Mouse (Mus musculus): ENCODE data around the gene Tubb2b. TPM values are rescaled to one million over a fixed set of nuclear protein-coding genes. Genes with fewer than 3 reads are reported as not detected.

Gene Tubb2b
- polyA plus RNA-seq, 1 experiment from 2014 or later, result 24.8 TPM

DNA sequence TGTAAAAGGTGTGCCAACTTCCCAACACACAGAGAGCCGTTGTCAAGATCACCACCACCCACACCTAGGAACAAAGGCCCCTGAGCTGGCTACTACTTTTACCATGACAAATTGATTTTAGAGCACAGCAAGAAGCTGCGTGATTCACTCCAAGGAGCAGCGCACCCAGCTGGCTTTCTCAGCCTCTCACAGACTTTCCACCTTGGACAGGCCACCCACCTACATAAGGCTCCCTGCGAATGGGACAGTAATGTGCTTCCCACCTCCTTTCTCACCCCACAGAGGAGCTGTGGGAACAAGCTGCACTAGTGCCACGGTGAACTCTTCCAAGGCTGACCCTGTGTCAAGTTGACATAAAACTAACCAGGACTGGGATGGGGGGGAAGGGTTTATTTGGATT, 13.1 kb upstream of the Tubb2b start:
- Histone ChIP-seq H3K36me3 (ENCODE audit: insufficient read depth, low read length) (no peaks in the 10 kb centered on the region), H3K27ac (no peak overlapping the region), H3K4me1 (replicated peaks; ENCODE audit: insufficient read depth, low read length) (no peaks in the 10 kb centered on the region), H3K4me2 (ENCODE audit: low read length) (no peak overlapping the region), H3K4me3 (replicated peaks; ENCODE audit: low read depth, low read length) (no peak overlapping the region), H3K9me3 (replicated peaks; ENCODE audit: low read length) (no peaks in the 10 kb centered on the region), H3K27me3 (ENCODE audit: insufficient read depth, low read length) (no peaks in the 10 kb centered on the region), H3K9ac (ENCODE audit: low read depth, low read length) (no peak overlapping the region)
- no peak for DNase-seq (ENCODE audit: low spot score)
- WGBS, result 45% methylated on average over 5 of the region's 5 CpGs
- ATAC-seq (replicated peaks; ENCODE audit: low FRiP score, low read depth), result no peak
- no peak for TF ChIP-seq CTCF (IDR thresholded peaks at IDR 0.05; ENCODE audit: low read depth)

DNA sequence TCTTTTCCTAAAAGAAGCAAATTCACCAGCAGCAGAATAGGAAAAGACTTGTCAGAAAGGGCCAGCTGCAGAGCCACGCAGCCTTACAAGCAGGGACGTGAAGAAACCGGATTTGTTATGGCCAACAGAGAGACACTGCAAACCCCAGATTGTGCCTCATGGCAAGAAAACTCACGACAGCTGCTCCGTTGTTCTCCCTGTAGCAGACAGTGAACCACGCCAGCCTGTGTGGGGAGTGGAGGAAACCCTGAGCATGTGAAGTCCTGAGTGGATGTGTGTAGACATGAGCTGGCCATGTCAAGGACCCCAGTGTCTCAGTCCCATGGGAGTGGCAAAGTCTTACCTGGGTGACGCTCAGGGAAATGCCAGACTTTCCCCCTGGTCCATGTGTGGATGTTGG, 6.3 kb upstream of the Tubb2b start:
- Histone ChIP-seq H3K36me3 (ENCODE audit: insufficient read depth, low read length) (no peaks in the 10 kb centered on the region), H3K4me2 (ENCODE audit: low read length) (no peak overlapping the region), H3K9me3 (replicated peaks; ENCODE audit: low read length) (no peaks in the 10 kb centered on the region), H3K9ac (ENCODE audit: low read depth, low read length) (no peak overlapping the region), H3K27me3 (ENCODE audit: insufficient read depth, low read length) (no peaks in the 10 kb centered on the region; the same call in 1 of the 2 replicates), H3K4me3 (replicated peaks; ENCODE audit: low read depth, low read length) (no peak overlapping the region), H3K4me1 (replicated peaks; ENCODE audit: insufficient read depth, low read length) (0 out of 2 replicates have a peak, but pooled peaks cover 9% of the 10 kb centered on the region), H3K27ac (no peak overlapping the region)
- no peak for TF ChIP-seq CTCF (IDR thresholded peaks at IDR 0.05; ENCODE audit: low read depth)
- no peak for DNase-seq (ENCODE audit: low spot score)
- ATAC-seq (replicated peaks; ENCODE audit: low FRiP score, low read depth), result no peak
- 74% methylated on average over 7 of the region's 7 CpGs for WGBS

GRCm38 (mm10) chr13:34134276-34134675, 4.0 kb upstream of the Tubb2b start:
- WGBS, result 82% methylated on average over 7 of the region's 7 CpGs
- Histone ChIP-seq H3K27ac (no peak overlapping the region), H3K9ac (ENCODE audit: low read depth, low read length) (no peak overlapping the region), H3K9me3 (replicated peaks; ENCODE audit: low read length) (no peaks in the 10 kb centered on the region), H3K4me3 (replicated peaks; ENCODE audit: low read depth, low read length) (no peak overlapping the region), H3K4me2 (ENCODE audit: low read length) (no peak overlapping the region), H3K36me3 (ENCODE audit: insufficient read depth, low read length) (no peaks in the 10 kb centered on the region), H3K27me3 (ENCODE audit: insufficient read depth, low read length) (no peaks in the 10 kb centered on the region; the same call in 1 of the 2 replicates), H3K4me1 (replicated peaks; ENCODE audit: insufficient read depth, low read length) (0 out of 2 replicates have a peak, but pooled peaks cover 19% of the 10 kb centered on the region)
- no peak for DNase-seq (ENCODE audit: low spot score)
- TF ChIP-seq CTCF (IDR thresholded peaks at IDR 0.05; ENCODE audit: low read depth), result no peak
- ATAC-seq (replicated peaks; ENCODE audit: low FRiP score, low read depth), result no peak

GRCm38 (mm10) chr13:34133326-34134071, 3.2 kb upstream of the Tubb2b start:
- Histone ChIP-seq H3K4me2 (ENCODE audit: low read length) (peak overlapping the region; percentile 41), H3K9ac (ENCODE audit: low read depth, low read length) (no peak overlapping the region), H3K4me1 (replicated peaks; ENCODE audit: insufficient read depth, low read length) (0 out of 2 replicates have a peak, but pooled peaks cover 23% of the 10 kb centered on the region), H3K27ac (no peak overlapping the region), H3K27me3 (ENCODE audit: insufficient read depth, low read length) (no peaks in the 10 kb centered on the region; the same call in 1 of the 2 replicates), H3K4me3 (replicated peaks; ENCODE audit: low read depth, low read length) (no peak overlapping the region), H3K36me3 (ENCODE audit: insufficient read depth, low read length) (no peaks in the 10 kb centered on the region), H3K9me3 (replicated peaks; ENCODE audit: low read length) (no peaks in the 10 kb centered on the region)
- no peak for TF ChIP-seq CTCF (IDR thresholded peaks at IDR 0.05; ENCODE audit: low read depth)
- ATAC-seq (replicated peaks; ENCODE audit: low FRiP score, low read depth) (no peak), DNase-seq (ENCODE audit: low spot score) (no peak)
- WGBS, result 13% methylated on average over 15 of the region's 15 CpGs

DNA sequence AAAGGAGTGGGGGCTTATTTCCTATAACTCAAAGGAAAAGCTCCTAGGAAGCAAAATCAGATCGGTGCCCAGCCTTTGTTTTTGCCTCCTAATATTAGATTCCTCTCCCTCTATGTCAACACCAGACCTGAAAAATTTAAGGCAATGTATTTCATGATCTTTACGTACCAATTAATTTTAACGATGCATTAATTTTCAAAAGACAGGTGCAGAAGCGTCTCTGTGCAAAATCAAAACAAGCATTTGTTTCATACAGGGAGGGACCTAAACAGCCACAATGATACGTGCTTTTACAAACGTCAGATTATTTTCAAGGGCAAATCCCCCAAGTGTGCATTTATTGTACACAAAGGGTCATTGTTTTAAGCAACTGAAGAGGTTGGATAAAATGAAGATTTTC, 2.6 kb upstream of the Tubb2b start:
- no peak overlapping the region for H3K9ac ChIP-seq (ENCODE audit: low read depth, low read length)
- peak overlapping the region; percentile 93; the same call in 1 of the 2 replicates for H3K4me2 ChIP-seq (ENCODE audit: low read length)
- WGBS, result 27% methylated on average over 6 of the region's 6 CpGs
- no peaks in the 10 kb centered on the region for H3K9me3 ChIP-seq (replicated peaks; ENCODE audit: low read length)
- no peak overlapping the region; the same call in 1 of the 2 replicates for H3K4me3 ChIP-seq (replicated peaks; ENCODE audit: low read depth, low read length)
- H3K27me3 ChIP-seq (ENCODE audit: insufficient read depth, low read length), result no peaks in the 10 kb centered on the region; the same call in 1 of the 2 replicates
- no peak for DNase-seq (ENCODE audit: low spot score)
- 0 out of 2 replicates have a peak, but pooled peaks cover 23% of the 10 kb centered on the region for H3K4me1 ChIP-seq (replicated peaks; ENCODE audit: insufficient read depth, low read length)
- TF ChIP-seq CTCF (IDR thresholded peaks at IDR 0.05; ENCODE audit: low read depth), result no peak
- no peaks in the 10 kb centered on the region for H3K36me3 ChIP-seq (ENCODE audit: insufficient read depth, low read length)
- H3K27ac ChIP-seq, result no peak overlapping the region
- ATAC-seq (replicated peaks; ENCODE audit: low FRiP score, low read depth), result no peak

DNA sequence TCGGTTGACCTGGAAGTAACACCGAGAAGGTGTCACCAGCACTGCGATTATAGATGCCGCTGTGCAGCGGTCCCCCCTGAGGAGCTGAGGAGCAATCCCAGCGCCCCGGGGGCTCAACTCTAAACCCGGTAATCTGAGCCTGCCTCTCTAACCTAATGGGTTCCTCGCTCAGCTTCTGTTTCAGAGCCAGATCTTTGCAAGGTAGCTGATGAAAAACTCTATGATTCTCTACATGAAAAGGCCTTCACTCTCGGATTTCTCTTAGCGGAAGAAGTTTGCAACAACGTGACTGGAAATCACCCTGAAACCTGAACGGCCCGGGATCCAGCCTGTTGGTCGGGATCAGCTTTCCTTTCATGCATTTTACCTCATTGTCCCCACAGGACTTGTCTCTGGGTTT, 2.0 kb upstream of the Tubb2b start:
- Histone ChIP-seq H3K4me2 (ENCODE audit: low read length) (peak overlapping the region; percentile 93), H3K4me1 (replicated peaks; ENCODE audit: insufficient read depth, low read length) (0 out of 2 replicates have a peak, but pooled peaks cover 23% of the 10 kb centered on the region), H3K36me3 (ENCODE audit: insufficient read depth, low read length) (no peaks in the 10 kb centered on the region), H3K27me3 (ENCODE audit: insufficient read depth, low read length) (no peaks in the 10 kb centered on the region; the same call in 1 of the 2 replicates), H3K27ac (peak overlapping the region; percentile 58; the same call in 1 of the 2 replicates), H3K9me3 (replicated peaks; ENCODE audit: low read length) (no peaks in the 10 kb centered on the region), H3K4me3 (replicated peaks; ENCODE audit: low read depth, low read length) (peak overlapping the region; percentile 11; the same call in 1 of the 2 replicates), H3K9ac (ENCODE audit: low read depth, low read length) (no peak overlapping the region; the same call in 1 of the 2 replicates)
- 7% methylated on average over 15 of the region's 15 CpGs for WGBS
- ATAC-seq (replicated peaks; ENCODE audit: low FRiP score, low read depth) (no peak), DNase-seq (ENCODE audit: low spot score) (no peak)
- no peak for TF ChIP-seq CTCF (IDR thresholded peaks at IDR 0.05; ENCODE audit: low read depth)

All from kidney, postnatal 0 days (tissue).